Mouse (Mus musculus) heart, adult 8-10 months (tissue): ENCODE data around the gene Atp7b. TPM values are rescaled to one million over a fixed set of nuclear protein-coding genes. Genes with fewer than 3 reads are reported as not detected.

ENCODE experiments used
- DNase-seq: peaks from one replicate; pipeline ENCODE4 v3.0.0; 2022; ENCODE audit warnings: low spot score
- total RNA-seq, 4 experiments: library from RNA; stranded (reverse); gene quantifications; 2 replicates each; pipeline ENCODE4 v1.2.4; 2022

The Atp7b gene
- under 1 TPM; 0.09 to 0.13 (median 0.12) TPM for total RNA-seq

GRCm38 (mm10) chr8:22059821-22060445 lies at the start of gene Atp7b:
Gene Atp7b, minus strand, starts transcription at chr8:22060305.
- DNase-seq: peak; percentile 19

GRCm38 (mm10) chr8:22107020-22107419 lies 46.9 kb upstream of the Atp7b start:
- no peak for DNase-seq

GRCm38 (mm10) chr8:22091568-22091967 lies 31.5 kb upstream of the Atp7b start:
- DNase-seq: no peak

GRCm38 (mm10) chr8:22089226-22089625 lies 29.1 kb upstream of the Atp7b start:
- DNase-seq: no peak

GRCm38 (mm10) chr8:22079313-22080007 lies 19.4 kb upstream of the Atp7b start:
- no peak for DNase-seq

- no peak for DNase-seq
Measured at GRCm38 (mm10) chr8:22061126-22061525, 1.0 kb upstream of the Atp7b start.

GRCm38 (mm10) chr8:22060446-22060889 lies 363 bp upstream of the Atp7b start, which contains the start of gene Alg11:
Gene Alg11, plus strand, starts transcription at chr8:22060721.
- DNase-seq: peak; percentile 95

- no peak for DNase-seq
Measured at GRCm38 (mm10) chr8:22059153-22059738, 859 bp downstream of the Atp7b start.

- DNase-seq: no peak
Measured at GRCm38 (mm10) chr8:22058368-22058767, 1.7 kb downstream of the Atp7b start.

- no peak for DNase-seq
Measured at GRCm38 (mm10) chr8:22056850-22057249, 3.3 kb downstream of the Atp7b start.

- no peak for DNase-seq
Measured at GRCm38 (mm10) chr8:22055492-22055877, 4.6 kb downstream of the Atp7b start.

GRCm38 (mm10) chr8:22054674-22055491 lies 5.2 kb downstream of the Atp7b start:
- DNase-seq: no peak

GRCm38 (mm10) chr8:22047699-22048464 lies 12.2 kb downstream of the Atp7b start:
- no peak for DNase-seq

- no peak for DNase-seq
Measured at GRCm38 (mm10) chr8:22043706-22044105, 16.4 kb downstream of the Atp7b start.

GRCm38 (mm10) chr8:22042515-22042914 lies 17.6 kb downstream of the Atp7b start:
- DNase-seq: no peak

- DNase-seq: no peak
Measured at GRCm38 (mm10) chr8:22040153-22040509, 20.0 kb downstream of the Atp7b start.

- no peak for DNase-seq
Measured at GRCm38 (mm10) chr8:22039468-22040152, 20.5 kb downstream of the Atp7b start.

GRCm38 (mm10) chr8:22037022-22037421 lies 23.1 kb downstream of the Atp7b start:
- DNase-seq: no peak

GRCm38 (mm10) chr8:22036137-22036536 lies 24.0 kb downstream of the Atp7b start:
- no peak for DNase-seq

- no peak for DNase-seq
Measured at GRCm38 (mm10) chr8:22030990-22031389, 29.1 kb downstream of the Atp7b start.

GRCm38 (mm10) chr8:22028973-22029372 lies 31.1 kb downstream of the Atp7b start:
- no peak for DNase-seq
